Mouse (Mus musculus) Patski (cell line): ENCODE results near the gene Gm11099. TPM values are rescaled to one million over a fixed set of nuclear protein-coding genes. Genes with fewer than 3 reads are reported as not detected.

Experiments used
- ATAC-seq: fragments of 100-300 bp; one replicate; pipeline ENCODE4 v1.8.0; 2021
- CTCF ChIA-PET: fragments of 350-600 bp; sonication (Branson Sonifier 250); formaldehyde crosslinking; loops from one replicate; lab custom pipeline; 2022; ENCODE audit warnings: inconsistent platforms; lab: Charles Lee
- POLR2A ChIA-PET: fragments of 350-600 bp; sonication (Branson Sonifier 250); formaldehyde crosslinking; loops from one replicate; lab custom pipeline; 2022; ENCODE audit warnings: antibody characterized with exemption, inconsistent platforms; lab: Charles Lee
- DNase-seq: peaks from one replicate; pipeline ENCODE4 v3.0.0-alpha.2; 2011; ENCODE audit warnings: low read depth, low spot score
- H3K27me3 ChIP-seq: fragments of 371-371 bp; one replicate; pipeline ENCODE4 v1.5.1; 2021
- CTCF ChIP-seq: fragments of 100-300 bp; IDR thresholded peaks from one replicate; pipeline ENCODE4 v1.5.1; 2021
- in situ Hi-C: fragments of 300-500 bp; cut with MboI; formaldehyde crosslinking; loops from 3 replicates; pipeline ENCODE4 v1.11.1; 2018; ENCODE audit warnings: low pct_unique_long_range_greater_than_20kb, mixed read lengths
- polyA plus RNA-seq: library from polyadenylated mRNA; unstranded; gene quantifications from one replicate; pipeline ENCODE4 v1.2.3, GENCODE M21; 2021

Gm11099 gene
- polyA plus RNA-seq = not detected

DNA sequence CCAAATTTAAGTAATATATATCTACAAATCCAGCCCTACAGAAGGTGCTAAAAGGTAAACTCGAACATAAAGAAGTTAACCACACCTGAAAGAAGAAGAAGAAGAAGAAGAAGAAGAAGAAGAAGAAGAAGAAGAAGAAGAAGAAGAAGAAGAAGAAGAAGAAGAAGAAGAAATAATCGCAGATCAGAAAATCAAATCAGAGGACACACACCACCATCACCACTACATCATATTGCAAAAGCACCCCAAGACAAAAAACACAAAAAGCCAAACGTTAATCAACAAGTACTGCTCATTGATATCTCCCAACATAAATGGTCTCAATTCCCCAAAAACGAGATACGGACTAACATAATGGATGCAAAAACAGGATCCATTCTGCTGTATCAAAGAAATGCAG lies at the start of gene Gm11099:
Gene Gm11099, plus strand, starts transcription at position 301 of the 400 bp plus-strand sequence.
- CTCF ChIA-PET = no interaction called here
- TF ChIP-seq CTCF = no peak
- ATAC-seq = no peak
- in situ Hi-C loops = no loop called here
- no peaks in the 10 kb centered on the region for H3K27me3 ChIP-seq
- no peak for DNase-seq
- POLR2A ChIA-PET = no interaction called here

DNA sequence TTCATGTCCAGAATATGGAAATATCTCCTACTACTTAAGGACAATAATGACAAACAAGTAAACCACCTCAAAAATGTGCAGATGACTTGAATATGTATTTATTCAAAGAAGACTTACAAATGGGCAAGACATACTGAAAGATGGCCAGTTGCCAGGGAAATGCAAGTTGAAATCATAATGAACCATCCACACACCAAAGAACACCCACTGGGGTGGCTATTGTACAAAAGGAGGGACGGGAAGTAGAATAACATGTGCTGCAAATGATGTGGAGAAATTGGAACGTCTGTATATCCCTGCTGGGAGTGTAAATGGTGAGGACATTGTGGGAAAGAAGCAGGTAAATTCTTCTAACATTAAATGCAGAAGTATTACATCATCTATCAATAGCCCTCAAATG lies 46.3 kb upstream of the Gm11099 start:
- no peak for DNase-seq
- in situ Hi-C loops = no loop called here
- ATAC-seq = no peak
- TF ChIP-seq CTCF = no peak
- ChIA-PET CTCF (interaction anchor here (1.4 to 1.7 kb wide), 3 partner anchors 7 to 625 kb away, joined by 3 to 4 read pairs (median 4); no protein-coding TSS in a partner anchor), POLR2A (no interaction called here)
- H3K27me3 ChIP-seq = no peaks in the 10 kb centered on the region

- ATAC-seq (no peak), DNase-seq (no peak)
- H3K27me3 ChIP-seq = no peaks in the 10 kb centered on the region
- in situ Hi-C loops = no loop called here
- POLR2A ChIA-PET = no interaction called here
- no peak for TF ChIP-seq CTCF
- CTCF ChIA-PET = interaction anchor here (1.4 kb wide), 1 partner anchor 158 kb away, joined by 4 read pairs; no protein-coding TSS in a partner anchor
Measured at GRCm38 (mm10) chr2:58828910-58829600, 30.2 kb upstream of the Gm11099 start.

GRCm38 (mm10) chr2:58829981-58830742 lies 29.1 kb upstream of the Gm11099 start:
- CTCF ChIA-PET = interaction anchor here (0.7 to 1.4 kb wide), 8 partner anchors 8 to 326 kb away, joined by 3 to 4 read pairs (median 3); no protein-coding TSS in a partner anchor
- in situ Hi-C loops = no loop called here
- H3K27me3 ChIP-seq = no peaks in the 10 kb centered on the region
- ATAC-seq (peak; percentile 93), DNase-seq (no peak)
- peak; percentile 57 for TF ChIP-seq CTCF
- POLR2A ChIA-PET = no interaction called here

- no peak for ATAC-seq
Measured at GRCm38 (mm10) chr2:58832253-58832980, 26.8 kb upstream of the Gm11099 start.

DNA sequence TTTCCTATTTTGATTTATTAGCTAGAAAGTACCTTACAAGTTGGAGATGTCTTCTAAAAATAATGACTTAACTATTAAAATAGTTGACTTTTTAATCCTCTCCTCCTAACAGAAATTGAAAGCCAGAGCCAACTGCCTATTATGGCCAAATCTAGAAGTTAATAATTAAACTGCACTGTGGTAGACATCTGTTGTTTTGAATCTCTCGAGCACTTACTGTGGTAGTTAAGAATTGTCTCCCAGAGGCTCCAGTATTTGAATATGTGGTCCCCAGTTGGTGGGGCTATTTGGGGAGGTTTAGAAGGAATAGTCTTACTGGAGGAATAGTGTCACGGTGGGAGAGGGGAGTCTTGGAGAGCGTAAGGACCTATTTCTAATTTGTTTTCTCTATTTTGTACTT lies 18.2 kb upstream of the Gm11099 start:
- ATAC-seq (peak; percentile 65), DNase-seq (peak; percentile 94)
- POLR2A ChIA-PET = no interaction called here
- no peaks in the 10 kb centered on the region for H3K27me3 ChIP-seq
- no peak for TF ChIP-seq CTCF
- CTCF ChIA-PET = interaction anchor here (1.4 to 2.1 kb wide), 5 partner anchors 11 to 141 kb away, joined by 3 to 5 read pairs (median 4); no protein-coding TSS in a partner anchor
- in situ Hi-C loops = no loop called here

More at GRCm38 (mm10) chr2:58832253-58832980, 26.8 kb upstream of the Gm11099 start:
- ChIA-PET CTCF (no interaction called here), POLR2A (interaction anchor here (1.5 kb wide), 1 partner anchor 329 kb away, joined by 7 read pairs; no protein-coding TSS in a partner anchor)
- in situ Hi-C loops = no loop called here
- no peak for TF ChIP-seq CTCF
- no peaks in the 10 kb centered on the region for H3K27me3 ChIP-seq
- DNase-seq = no peak

DNA sequence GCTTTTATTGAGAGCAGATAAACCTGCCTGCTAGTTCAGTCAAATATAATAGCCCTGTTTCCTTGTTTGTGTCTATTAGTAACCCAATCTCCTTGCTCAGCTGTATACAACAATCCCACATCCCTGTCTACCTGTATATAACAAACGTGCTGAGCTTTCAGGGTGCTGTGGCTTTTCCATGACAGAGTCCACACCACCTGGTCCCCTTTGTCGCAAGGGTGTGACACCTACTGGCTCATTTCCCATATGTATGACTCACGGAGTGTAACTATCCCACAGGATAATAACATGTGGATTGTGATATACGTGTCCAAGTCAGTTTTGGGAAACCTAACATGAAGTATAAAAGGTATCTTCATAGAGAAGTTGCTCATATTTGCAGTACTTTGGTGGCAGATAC lies 16.8 kb upstream of the Gm11099 start:
- ChIA-PET POLR2A (interaction anchor here (0.5 kb wide), 1 partner anchor 29 kb away, joined by 3 read pairs; no protein-coding TSS in a partner anchor), CTCF (interaction anchor here (1.1 to 2.1 kb wide), 3 partner anchors 12 to 156 kb away, joined by 3 to 5 read pairs (median 4); no protein-coding TSS in a partner anchor)
- no peak for TF ChIP-seq CTCF
- ATAC-seq (no peak), DNase-seq (no peak)
- H3K27me3 ChIP-seq = no peaks in the 10 kb centered on the region
- in situ Hi-C loops = no loop called here

DNA sequence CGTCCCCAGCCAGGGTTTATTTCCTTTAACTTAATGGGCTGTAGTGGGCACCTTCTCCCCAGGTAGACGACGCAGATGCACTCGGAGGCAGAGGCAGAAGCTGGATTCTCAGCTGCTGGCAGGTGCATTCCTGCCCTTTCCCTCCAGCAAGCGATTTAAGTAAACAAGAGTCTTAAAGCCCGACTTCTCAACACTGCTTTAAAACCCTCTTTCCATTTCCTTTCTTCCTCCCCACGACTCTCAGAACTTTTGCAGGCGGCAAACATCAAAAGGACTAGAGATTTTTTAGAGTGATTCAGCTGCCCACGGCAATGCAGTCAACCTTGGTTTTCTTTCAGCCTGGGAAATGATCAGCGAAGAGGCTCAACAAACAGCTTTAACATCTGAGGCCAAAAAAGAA lies 14.7 kb upstream of the Gm11099 start:
- ChIA-PET POLR2A (no interaction called here), CTCF (interaction anchor here (0.9 to 2.7 kb wide), 2 partner anchors 10 to 594 kb away, joined by 3 to 7 read pairs; no protein-coding TSS in a partner anchor)
- peak; percentile 77 for DNase-seq
- ATAC-seq = peak; percentile 54
- no peaks in the 10 kb centered on the region for H3K27me3 ChIP-seq
- TF ChIP-seq CTCF = no peak
- in situ Hi-C loops = no loop called here

DNA sequence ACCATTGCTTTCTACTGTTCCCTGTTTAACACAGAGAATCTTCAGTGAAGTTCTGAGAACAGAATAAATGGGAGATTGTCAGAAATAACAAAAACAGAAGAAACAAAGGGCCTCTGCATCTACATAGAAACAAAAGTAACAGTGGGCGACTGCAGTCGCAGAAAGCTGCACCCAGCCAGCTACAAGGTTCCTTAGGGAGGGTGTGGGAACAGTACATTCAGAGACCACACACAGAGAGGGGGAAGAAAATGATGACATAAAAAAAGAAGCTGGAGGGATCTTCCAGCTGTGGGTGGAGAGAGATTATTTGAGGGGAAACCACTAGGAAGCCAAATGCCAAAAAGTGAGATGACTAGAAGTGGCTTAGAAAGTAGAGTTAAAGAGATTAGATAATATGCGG lies 20.6 kb downstream of the Gm11099 start:
- POLR2A ChIA-PET = no interaction called here
- CTCF ChIA-PET = interaction anchor here (1.3 to 1.6 kb wide), 3 partner anchors 9 to 13 kb away, joined by 3 to 6 read pairs (median 4); no protein-coding TSS in a partner anchor
- ATAC-seq (no peak), DNase-seq (no peak)
- in situ Hi-C loops = no loop called here
- no peak for TF ChIP-seq CTCF
- no peaks in the 10 kb centered on the region for H3K27me3 ChIP-seq

GRCm38 (mm10) chr2:58905057-58905456 lies 45.8 kb downstream of the Gm11099 start:
- CTCF ChIA-PET = interaction anchor here (1.0 to 1.3 kb wide), 2 partner anchors 12 to 13 kb away, joined by 3 read pairs; no protein-coding TSS in a partner anchor

More at GRCm38 (mm10) chr2:58905057-58905456, 45.8 kb downstream of the Gm11099 start:
- no peak for DNase-seq
- H3K27me3 ChIP-seq = no peaks in the 10 kb centered on the region
- in situ Hi-C loops = no loop called here
- TF ChIP-seq CTCF = no peak
- POLR2A ChIA-PET = no interaction called here
- no peak for ATAC-seq
